Mouse (Mus musculus): Measurements from ENCODE around the gene Srrd. TPM values are rescaled to one million over a fixed set of nuclear protein-coding genes. Genes with fewer than 3 reads are reported as not detected.

Srrd gene
- polyA plus RNA-seq, 1 experiment from 2014 or later = 56.0 TPM

GRCm38 (mm10) chr5:112291866-112292265 is 51.0 kb downstream of the Srrd start:
- 93% methylated on average over 5 of the region's 5 CpGs for WGBS
- H3K4me1 ChIP-seq (ENCODE audit: control insufficient read depth, insufficient read depth, low read length) = no peaks in the 10 kb centered on the region
- no peak overlapping the region for H3K27ac ChIP-seq (replicated peaks; ENCODE audit: low read depth, low read length)
- DNase-seq (ENCODE audit: low spot score) = no peak
- no peaks in the 10 kb centered on the region for H3K36me3 ChIP-seq (ENCODE audit: control insufficient read depth, insufficient read depth, low read length)
- no peak overlapping the region for H3K4me2 ChIP-seq (ENCODE audit: low read depth, severe bottlenecking)
- H3K9me3 ChIP-seq (ENCODE audit: control insufficient read depth, low read length) = no peaks in the 10 kb centered on the region
- ATAC-seq (ENCODE audit: insufficient number of reproducible peaks, low FRiP score, low TSS enrichment, low read depth) = no peak
- no peak overlapping the region for H3K4me3 ChIP-seq (ENCODE audit: low read depth, low read length)
- no peaks in the 10 kb centered on the region for H3K27me3 ChIP-seq (ENCODE audit: control insufficient read depth, insufficient read depth, low read length)
- H3K9ac ChIP-seq (ENCODE audit: low read length) = no peak overlapping the region

GRCm38 (mm10) chr5:112290536-112290880 is 52.3 kb downstream of the Srrd start:
- Histone ChIP-seq H3K27ac (replicated peaks; ENCODE audit: low read depth, low read length) (no peak overlapping the region), H3K4me1 (ENCODE audit: control insufficient read depth, insufficient read depth, low read length) (no peaks in the 10 kb centered on the region), H3K36me3 (ENCODE audit: control insufficient read depth, insufficient read depth, low read length) (no peaks in the 10 kb centered on the region), H3K9ac (ENCODE audit: low read length) (no peak overlapping the region), H3K9me3 (ENCODE audit: control insufficient read depth, low read length) (no peaks in the 10 kb centered on the region), H3K4me3 (ENCODE audit: low read depth, low read length) (no peak overlapping the region), H3K4me2 (ENCODE audit: low read depth, severe bottlenecking) (no peak overlapping the region), H3K27me3 (ENCODE audit: control insufficient read depth, insufficient read depth, low read length) (no peaks in the 10 kb centered on the region)
- no peak for DNase-seq (ENCODE audit: low spot score)
- no peak for ATAC-seq (ENCODE audit: insufficient number of reproducible peaks, low FRiP score, low TSS enrichment, low read depth)
- 87% methylated on average over 8 of the region's 8 CpGs for WGBS

GRCm38 (mm10) chr5:112289819-112290535 is 52.9 kb downstream of the Srrd start:
- H3K4me3 ChIP-seq (ENCODE audit: low read depth, low read length) = no peak overlapping the region; the same call in 1 of the 2 replicates
- H3K36me3 ChIP-seq (ENCODE audit: control insufficient read depth, insufficient read depth, low read length) = no peaks in the 10 kb centered on the region
- no peak overlapping the region for H3K9ac ChIP-seq (ENCODE audit: low read length)
- H3K27me3 ChIP-seq (ENCODE audit: control insufficient read depth, insufficient read depth, low read length) = no peaks in the 10 kb centered on the region
- no peaks in the 10 kb centered on the region for H3K4me1 ChIP-seq (ENCODE audit: control insufficient read depth, insufficient read depth, low read length)
- WGBS = 87% methylated on average over 16 of the region's 16 CpGs
- no peak for ATAC-seq (ENCODE audit: insufficient number of reproducible peaks, low FRiP score, low TSS enrichment, low read depth)
- no peak for DNase-seq (ENCODE audit: low spot score)
- H3K9me3 ChIP-seq (ENCODE audit: control insufficient read depth, low read length) = no peaks in the 10 kb centered on the region
- H3K4me2 ChIP-seq (ENCODE audit: low read depth, severe bottlenecking) = no peak overlapping the region
- no peak overlapping the region for H3K27ac ChIP-seq (replicated peaks; ENCODE audit: low read depth, low read length)

- Histone ChIP-seq H3K4me1 (ENCODE audit: control insufficient read depth, insufficient read depth, low read length) (no peaks in the 10 kb centered on the region), H3K36me3 (ENCODE audit: control insufficient read depth, insufficient read depth, low read length) (no peaks in the 10 kb centered on the region), H3K4me2 (ENCODE audit: low read depth, severe bottlenecking) (no peak overlapping the region), H3K4me3 (ENCODE audit: low read depth, low read length) (no peak overlapping the region), H3K9ac (ENCODE audit: low read length) (no peak overlapping the region), H3K27me3 (ENCODE audit: control insufficient read depth, insufficient read depth, low read length) (no peaks in the 10 kb centered on the region), H3K9me3 (ENCODE audit: control insufficient read depth, low read length) (no peaks in the 10 kb centered on the region), H3K27ac (replicated peaks; ENCODE audit: low read depth, low read length) (no peak overlapping the region)
- ATAC-seq (ENCODE audit: insufficient number of reproducible peaks, low FRiP score, low TSS enrichment, low read depth) (no peak), DNase-seq (ENCODE audit: low spot score) (no peak)
- 84% methylated on average over 8 of the region's 8 CpGs for WGBS
Measured at GRCm38 (mm10) chr5:112289236-112289635, 53.6 kb downstream of the Srrd start.

GRCm38 (mm10) chr5:112288193-112289141 is 54.4 kb downstream of the Srrd start:
- 84% methylated on average over 9 of the region's 9 CpGs for WGBS
- Histone ChIP-seq H3K36me3 (ENCODE audit: control insufficient read depth, insufficient read depth, low read length) (no peaks in the 10 kb centered on the region), H3K27ac (replicated peaks; ENCODE audit: low read depth, low read length) (no peak overlapping the region), H3K4me1 (ENCODE audit: control insufficient read depth, insufficient read depth, low read length) (no peaks in the 10 kb centered on the region), H3K9me3 (ENCODE audit: control insufficient read depth, low read length) (no peaks in the 10 kb centered on the region), H3K4me2 (ENCODE audit: low read depth, severe bottlenecking) (no peak overlapping the region), H3K9ac (ENCODE audit: low read length) (no peak overlapping the region), H3K4me3 (ENCODE audit: low read depth, low read length) (no peak overlapping the region), H3K27me3 (ENCODE audit: control insufficient read depth, insufficient read depth, low read length) (no peaks in the 10 kb centered on the region)
- ATAC-seq (ENCODE audit: insufficient number of reproducible peaks, low FRiP score, low TSS enrichment, low read depth) (no peak), DNase-seq (ENCODE audit: low spot score) (no peak)

- no peak overlapping the region for H3K4me3 ChIP-seq (ENCODE audit: low read depth, low read length)
- no peak overlapping the region for H3K9ac ChIP-seq (ENCODE audit: low read length)
- DNase-seq (ENCODE audit: low spot score) (no peak), ATAC-seq (ENCODE audit: insufficient number of reproducible peaks, low FRiP score, low TSS enrichment, low read depth) (no peak)
- H3K4me2 ChIP-seq (ENCODE audit: low read depth, severe bottlenecking) = no peak overlapping the region
- H3K27ac ChIP-seq (replicated peaks; ENCODE audit: low read depth, low read length) = no peak overlapping the region
- 92% methylated on average over 2 of the region's 2 CpGs for WGBS
- H3K9me3 ChIP-seq (ENCODE audit: control insufficient read depth, low read length) = no peaks in the 10 kb centered on the region
- H3K27me3 ChIP-seq (ENCODE audit: control insufficient read depth, insufficient read depth, low read length) = no peaks in the 10 kb centered on the region
- H3K36me3 ChIP-seq (ENCODE audit: control insufficient read depth, insufficient read depth, low read length) = no peaks in the 10 kb centered on the region
- H3K4me1 ChIP-seq (ENCODE audit: control insufficient read depth, insufficient read depth, low read length) = no peaks in the 10 kb centered on the region
Measured at GRCm38 (mm10) chr5:112287652-112288051, 55.2 kb downstream of the Srrd start.

Other genes with a start within 250 kb of the Srrd start
- gene Cryba4, start 90.5 kb downstream of the Srrd start, polyA plus RNA-seq (2014; fragmentation: Nextera tagmentation; extraction: Ambion mirVana) = 0.20 and 0.61 TPM in 2 replicates
- 0.20 TPM in 1 of 2 replicates, not detected in the other for gene Crybb1, start 87.2 kb downstream of the Srrd start, polyA plus RNA-seq (2014; fragmentation: Nextera tagmentation; extraction: Ambion mirVana)
- gene Tpst2, start 66.3 kb downstream of the Srrd start, polyA plus RNA-seq (2014; fragmentation: Nextera tagmentation; extraction: Ambion mirVana) = 30.9 and 31.1 TPM in 2 replicates
- gene Tfip11, start 16.7 kb downstream of the Srrd start, polyA plus RNA-seq (2014; fragmentation: Nextera tagmentation; extraction: Ambion mirVana) = 27.3 and 29.4 TPM in 2 replicates
- 36.6 and 38.4 TPM in 2 replicates for gene Hps4, start within 50 bp of the Srrd start, polyA plus RNA-seq (2014; fragmentation: Nextera tagmentation; extraction: Ambion mirVana)
- 0.12 and 0.27 TPM in 2 replicates for gene Gm6583, start 13.0 kb upstream of the Srrd start, polyA plus RNA-seq (2014; fragmentation: Nextera tagmentation; extraction: Ambion mirVana)
- 26.1 and 27.1 TPM in 2 replicates for gene Asphd2, start 51.8 kb upstream of the Srrd start, polyA plus RNA-seq (2014; fragmentation: Nextera tagmentation; extraction: Ambion mirVana)
- not detected in 2 replicates for gene Gm6588, start 106.4 kb upstream of the Srrd start, polyA plus RNA-seq (2014; fragmentation: Nextera tagmentation; extraction: Ambion mirVana)
- gene Sez6l, start 234.1 kb upstream of the Srrd start, polyA plus RNA-seq (2014; fragmentation: Nextera tagmentation; extraction: Ambion mirVana) = 0.13 and 0.21 TPM in 2 replicates